Comparison of ENCODE assay signal across 8 mouse cellular contexts in genomic region chr13:67128038-67128721, GRCm38 (mm10). TPM values are rescaled to one million over a fixed set of nuclear protein-coding genes. Genes with fewer than 3 reads are reported as not detected.
DNase-seq lines count a peak whose midpoint lies in the region; ATAC-seq lines count a peak whose summit lies in the region.

No protein-coding gene starts in this region.

- no peaks in the 10 kb centered on the region for H3K27me3 ChIP-seq in hindbrain, embryonic 11.5 days (ENCODE audit: control insufficient read depth, insufficient read depth, low read length)

- peak overlapping the region; percentile 52 for H3K4me2 ChIP-seq in hindbrain, embryonic 11.5 days (replicated peaks; ENCODE audit: low read depth, low read length)

- 0 out of 2 replicates have a peak overlapping the region, but pooled peaks have one; percentile 30 for H3K27ac ChIP-seq in hindbrain, embryonic 11.5 days (ENCODE audit: low read depth, low read length)

- WGBS in hindbrain, embryonic 11.5 days: 1% methylated on average over 18 of the region's 18 CpGs

- peak overlapping the region; percentile 71 for H3K9ac ChIP-seq in hindbrain, embryonic 11.5 days (ENCODE audit: low read depth, low read length)

- DNase-seq in MN1 (ENCODE audit: low spot score): peak; percentile 94
- DNase-seq in cerebellum, adult 9-10 months: peak; percentile 92
- peak; percentile 90 for DNase-seq in hindbrain, embryonic 11.5 days (ENCODE audit: low spot score)
- DNase-seq in layer of hippocampus, postnatal 10 days (ENCODE audit: low spot score in 2 of 2): peak; percentile 81 to 82
- DNase-seq in lung, postnatal 10 days: peak; percentile 90
- peak; percentile 69 for DNase-seq in ovary, postnatal 36 days (ENCODE audit: low spot score)
- DNase-seq in thymus, postnatal 25 days: peak; percentile 77

- no peaks in the 10 kb centered on the region for H3K9me3 ChIP-seq in hindbrain, embryonic 11.5 days (ENCODE audit: control insufficient read depth, low read length)

- peak; percentile 100 for ATAC-seq in frontal cortex, adult (ENCODE audit: low TSS enrichment)
- ATAC-seq in hindbrain, embryonic 11.5 days (ENCODE audit: low FRiP score): peak; percentile 98

- H3K36me3 ChIP-seq in hindbrain, embryonic 11.5 days (ENCODE audit: control insufficient read depth, insufficient read depth, low read length): no peaks in the 10 kb centered on the region

- no peaks in the 10 kb centered on the region for H3K4me1 ChIP-seq in hindbrain, embryonic 11.5 days (replicated peaks; ENCODE audit: control insufficient read depth, insufficient read depth, low read length)

- H3K4me3 ChIP-seq in hindbrain, embryonic 11.5 days (ENCODE audit: low read depth, low read length): peak overlapping the region; percentile 68

RNA-seq across cellular contexts. Expression of gene Zfp759, which starts 6.7 kb away (rescaled TPM):
- 1.7 and 3.3 TPM in 2 replicates for polyA plus RNA-seq in hindbrain, embryonic 11.5 days (2014; fragmentation: Nextera tagmentation; extraction: Ambion mirVana)
- total RNA-seq in layer of hippocampus, postnatal 10 days (2021): 10 to 100 TPM in 1 of 2 experiments, 1 to 10 TPM in 1; 7.5 to 10.2 TPM

RNA-seq across cellular contexts. Expression of gene Rslcan18, which starts 12.1 kb away (rescaled TPM):
- 0.14 and 0.26 TPM in 2 replicates for polyA plus RNA-seq in hindbrain, embryonic 11.5 days (2014; fragmentation: Nextera tagmentation; extraction: Ambion mirVana)
- under 1 TPM; 0.25 to 0.30 TPM for total RNA-seq in layer of hippocampus, postnatal 10 days (2021)

RNA-seq across cellular contexts. Expression of gene Gm28557, which starts 19.8 kb away (rescaled TPM):
- 1.9 and 3.3 TPM in 2 replicates for polyA plus RNA-seq in hindbrain, embryonic 11.5 days (2014; fragmentation: Nextera tagmentation; extraction: Ambion mirVana)
- 1 to 10 TPM; 1.6 to 1.7 TPM for total RNA-seq in layer of hippocampus, postnatal 10 days (2021)

RNA-seq across cellular contexts. Expression of gene Zfp708, which starts 30.4 kb away (rescaled TPM):
- polyA plus RNA-seq in hindbrain, embryonic 11.5 days (2014; fragmentation: Nextera tagmentation; extraction: Ambion mirVana): 9.2 and 9.6 TPM in 2 replicates
- total RNA-seq in layer of hippocampus, postnatal 10 days (2021): 1 to 10 TPM; 2.9 to 4.1 TPM

RNA-seq across cellular contexts. Expression of gene Rsl1, which starts 44.8 kb away (rescaled TPM):
- 4.5 and 5.4 TPM in 2 replicates for polyA plus RNA-seq in hindbrain, embryonic 11.5 days (2014; fragmentation: Nextera tagmentation; extraction: Ambion mirVana)
- total RNA-seq in layer of hippocampus, postnatal 10 days (2021): 1 to 10 TPM; 5.6 to 7.1 TPM

Comparison
In these comparisons a context has a peak if more than half of its experiments do, and no peak if none do; other contexts are left out.
1. Peak in every context shown above with its lines: DNase-seq, ATAC-seq, H3K4me3 ChIP-seq and H3K27ac ChIP-seq.